Mouse (Mus musculus): ENCODE measurements around the gene Tmem159.

DNA sequence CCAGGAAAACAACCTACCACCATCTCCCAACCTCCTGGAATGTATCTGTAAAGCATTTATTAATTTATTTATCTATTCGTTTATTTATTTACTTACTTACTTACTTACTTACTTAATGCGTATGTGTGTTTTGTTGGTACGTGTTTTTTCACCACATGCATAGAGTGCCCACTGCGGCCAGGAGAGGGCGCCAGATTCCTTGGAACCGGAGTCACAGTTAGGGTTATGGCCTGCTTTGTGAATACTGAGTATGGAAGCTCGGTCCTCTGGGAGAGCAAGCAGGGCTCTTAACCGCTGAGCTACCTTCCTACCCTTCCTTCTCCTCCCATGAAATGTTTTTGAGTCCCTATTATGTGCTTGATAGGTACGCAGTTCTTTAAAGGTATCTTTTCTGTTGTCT lies 3.8 kb upstream of the Tmem159 start:
- TF ChIP-seq CTCF (IDR thresholded peaks at IDR 0.05; ENCODE audit: extremely low read depth, insufficient read depth, insufficient read length, insufficient replicate concordance) (peak; percentile 24; the same call in 1 of the 2 replicates), POLR2A (IDR thresholded peaks at IDR 0.05; ENCODE audit: low read depth, low read length) (no peak)

Data from spleen, adult 2 months (tissue).